Comparison of ENCODE assay signal across 18 mouse cellular contexts in genomic region chrX:163738904-163739303, GRCm38 (mm10). TPM values are rescaled to one million over a fixed set of nuclear protein-coding genes. Genes with fewer than 3 reads are reported as not detected.
"Had no signal": no experiment of that assay in that cellular context is flagged by ENCODE, and none has a peak within 500 bp of the region (broad histone marks: within the 10 kb centered on the region; RNA-seq: fewer than 3 reads in every experiment).

No protein-coding gene starts in this region.

- H3K27me3 ChIP-seq: liver, embryonic 15.5 days; neural tube, embryonic 12.5 days; stomach, embryonic 15.5 days had no signal

- H3K36me3 ChIP-seq: limb, embryonic 12.5 days; liver, embryonic 15.5 days; midbrain, embryonic 15.5 days; neural tube, embryonic 12.5 days; stomach, embryonic 15.5 days had no signal

- H3K9me3 ChIP-seq: limb, embryonic 12.5 days; liver, embryonic 15.5 days; midbrain, embryonic 15.5 days; neural tube, embryonic 12.5 days; stomach, embryonic 15.5 days had no signal

- H3K9ac ChIP-seq: limb, embryonic 12.5 days; liver, embryonic 15.5 days; midbrain, embryonic 15.5 days; neural tube, embryonic 12.5 days; stomach, embryonic 15.5 days had no signal

- H3K4me1 ChIP-seq: limb, embryonic 12.5 days; liver, embryonic 15.5 days; midbrain, embryonic 15.5 days; neural tube, embryonic 12.5 days; stomach, embryonic 15.5 days had no signal

- H3K27ac ChIP-seq: kidney, postnatal 0 days; limb, embryonic 12.5 days; liver, embryonic 15.5 days; midbrain, embryonic 15.5 days; neural tube, embryonic 12.5 days; stomach, embryonic 15.5 days had no signal

- DNase-seq: kidney, adult 9 months; kidney, postnatal 36 days; layer of hippocampus, postnatal 36 days; liver; lung, adult 2 months; lung, postnatal 36 days; thymus, adult 2 months; thymus, postnatal 25 days had no signal

- H3K4me2 ChIP-seq: limb, embryonic 12.5 days; liver, embryonic 15.5 days; midbrain, embryonic 15.5 days; neural tube, embryonic 12.5 days; stomach, embryonic 15.5 days had no signal

- H3K4me3 ChIP-seq: limb, embryonic 12.5 days; liver, embryonic 15.5 days; midbrain, embryonic 15.5 days; neural tube, embryonic 12.5 days; stomach, embryonic 15.5 days had no signal

- ATAC-seq: lung, postnatal 0 days; midbrain, embryonic 15.5 days had no signal

RNA-seq across cellular contexts. Expression of gene Rnf138rt1, which starts 22.2 kb away (rescaled TPM):
- total RNA-seq: megakaryocyte progenitor cell, adult 5-6 weeks; monocyte, adult 5-6 weeks had no signal
- polyA plus RNA-seq: kidney, postnatal 0 days; spleen, adult 2 months; thymus, adult 2 months had no signal
